Mouse (Mus musculus) layer of hippocampus, adult 11-12 months (tissue): ENCODE data around the gene Mllt3.

Experiments used
- DNase-seq: peaks from one replicate; pipeline ENCODE4 v3.0.0; 2022; ENCODE audit warnings: low spot score

Gene Mllt3

DNA sequence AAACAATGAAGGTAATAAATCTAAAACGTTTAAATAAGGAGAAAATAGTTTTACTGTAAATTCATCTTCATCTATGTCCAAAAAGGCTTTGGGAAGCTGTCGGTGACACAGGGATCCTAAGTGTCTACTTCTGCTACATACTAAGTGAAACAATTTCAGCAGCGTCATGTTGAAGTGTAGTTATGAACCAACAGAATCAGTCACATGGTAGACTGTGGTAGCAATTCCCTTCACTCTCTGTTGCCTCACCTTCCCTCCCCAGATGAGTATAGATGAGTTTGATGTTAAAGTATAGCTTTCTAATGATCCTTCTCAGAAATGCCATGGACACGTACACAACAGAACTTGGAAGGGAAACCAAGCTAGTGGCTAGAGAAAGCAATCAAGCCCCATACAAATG lies 79.9 kb downstream of the Mllt3 start:
- DNase-seq: no peak

DNA sequence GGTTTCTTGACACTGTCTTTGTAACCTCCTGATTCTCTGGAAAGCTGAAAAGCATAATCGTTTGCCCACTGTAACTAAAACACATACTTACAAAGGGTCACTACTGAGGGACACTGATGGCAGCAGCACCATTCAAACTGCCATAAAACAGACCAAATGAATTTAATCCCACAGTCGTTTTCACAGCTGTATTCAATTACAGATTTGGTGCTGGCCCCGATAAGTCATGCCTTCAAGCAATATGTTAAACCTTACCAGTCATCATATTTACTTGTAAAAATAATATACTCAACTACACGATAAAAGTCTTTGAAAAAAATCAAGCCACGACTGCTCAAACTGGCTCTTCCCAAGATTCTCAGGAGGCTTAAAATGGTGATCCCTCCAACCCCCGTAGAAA lies 83.7 kb downstream of the Mllt3 start:
- DNase-seq: no peak

DNA sequence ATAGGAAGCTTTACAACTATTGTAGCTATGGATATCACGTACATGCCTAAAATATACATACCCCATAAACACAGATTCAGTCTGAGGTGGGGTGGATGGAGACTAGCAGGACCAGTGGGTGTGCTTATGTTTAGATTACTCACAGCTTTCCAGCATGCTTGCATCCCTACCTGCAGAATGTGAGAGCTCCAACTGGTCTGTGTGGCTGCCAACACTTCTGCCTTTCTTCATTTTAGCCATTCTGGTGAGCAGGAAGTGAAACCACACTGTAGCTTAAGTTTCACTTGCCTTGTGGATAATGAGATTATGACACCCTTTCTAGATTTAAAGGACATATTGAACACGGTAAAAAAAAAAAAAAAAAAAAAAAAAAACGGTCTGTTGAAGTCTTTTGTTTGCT lies 88.8 kb downstream of the Mllt3 start:
- no peak for DNase-seq

GRCm38 (mm10) chr4:87942921-87943403 lies 90.2 kb downstream of the Mllt3 start:
- no peak for DNase-seq

GRCm38 (mm10) chr4:87939474-87940154 lies 93.5 kb downstream of the Mllt3 start:
- no peak for DNase-seq

DNA sequence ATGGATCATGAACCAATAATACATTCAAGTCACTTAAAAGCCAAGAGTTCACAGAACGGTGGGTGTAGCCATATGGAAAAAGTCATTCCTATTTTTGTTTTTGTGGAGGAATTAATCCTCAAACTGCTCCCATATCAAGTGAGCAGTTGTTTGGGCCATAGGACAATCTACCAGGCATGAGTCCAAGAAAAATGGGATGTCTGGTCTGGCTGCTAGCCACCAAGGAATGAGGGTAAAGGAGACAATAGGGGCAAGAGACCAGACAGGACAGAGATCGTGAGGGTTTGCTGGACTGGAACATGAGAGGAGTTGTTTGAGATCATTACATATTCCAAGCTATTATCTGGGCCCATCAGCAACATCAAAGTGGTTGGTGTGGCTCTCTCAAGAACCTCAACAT lies 96.8 kb downstream of the Mllt3 start:
- no peak for DNase-seq

DNA sequence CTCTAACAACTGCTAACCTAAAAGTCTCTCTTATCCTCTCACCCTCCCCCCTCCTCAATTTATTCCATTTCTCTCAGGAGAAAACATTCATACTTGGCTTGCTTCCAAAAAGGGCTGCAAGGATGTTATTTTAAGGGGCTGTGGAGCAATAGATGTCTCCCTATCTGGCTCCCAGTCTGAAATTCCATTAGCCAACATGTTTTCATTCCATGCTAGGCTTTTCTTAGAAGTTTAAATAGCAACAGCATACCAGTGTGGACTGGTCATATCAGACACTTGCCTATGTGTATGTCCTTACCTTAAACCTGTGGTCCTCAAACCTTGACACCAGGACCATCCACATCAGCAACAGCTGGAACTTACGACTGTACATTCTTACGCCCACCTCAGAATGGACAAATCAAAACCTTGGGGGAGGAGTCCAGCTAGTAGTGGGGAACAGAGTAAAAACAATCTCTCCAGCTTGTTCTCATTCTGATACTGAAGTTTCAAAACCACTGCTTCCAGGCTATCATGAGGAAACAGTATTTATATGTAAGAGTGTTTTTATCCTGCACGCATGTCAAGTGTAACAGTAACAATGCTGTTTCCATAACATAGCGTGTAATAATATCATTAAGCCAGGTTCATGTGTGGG lies 99.3 kb downstream of the Mllt3 start:
- DNase-seq: no peak

DNA sequence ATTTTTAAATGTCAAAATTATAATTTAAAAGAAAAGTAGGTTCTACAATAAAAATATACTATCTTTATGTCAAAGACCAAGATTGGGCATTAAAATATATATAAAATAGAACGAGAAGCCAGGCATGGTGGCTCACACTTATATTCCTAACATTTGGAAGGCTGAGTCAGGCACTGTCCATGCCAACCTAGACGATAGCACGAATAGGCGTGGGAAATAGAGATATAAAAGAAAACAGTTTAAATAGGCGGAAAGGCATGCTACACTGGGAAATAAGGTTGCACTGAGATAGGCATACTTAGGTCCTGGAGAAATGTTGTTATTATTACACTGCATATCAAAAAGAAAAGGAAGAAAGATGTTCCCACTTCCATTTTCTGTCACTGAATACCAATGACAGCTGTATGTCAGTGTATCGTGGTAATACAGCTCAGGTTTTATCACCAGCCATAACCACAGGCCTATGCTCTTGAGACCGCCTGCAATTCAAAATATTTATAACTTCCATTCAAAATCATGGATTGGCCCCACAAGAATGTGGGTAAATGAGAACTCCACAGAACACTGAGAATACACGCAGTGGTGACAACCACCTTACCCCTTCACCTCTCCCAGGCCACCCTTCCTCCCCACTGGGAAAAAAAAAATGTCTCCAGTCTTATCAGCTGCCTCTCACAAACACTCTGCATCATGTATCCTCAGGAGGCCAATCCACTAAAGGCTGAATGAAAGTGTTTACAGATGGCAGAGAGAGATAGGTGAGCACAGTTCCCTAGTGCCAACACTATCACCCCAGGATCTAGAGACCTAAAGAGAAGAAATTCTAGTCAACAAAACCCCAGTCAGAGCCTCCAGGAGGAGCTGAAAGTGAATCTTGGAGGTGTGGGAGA lies 102.6 kb downstream of the Mllt3 start:
- no peak for DNase-seq

DNA sequence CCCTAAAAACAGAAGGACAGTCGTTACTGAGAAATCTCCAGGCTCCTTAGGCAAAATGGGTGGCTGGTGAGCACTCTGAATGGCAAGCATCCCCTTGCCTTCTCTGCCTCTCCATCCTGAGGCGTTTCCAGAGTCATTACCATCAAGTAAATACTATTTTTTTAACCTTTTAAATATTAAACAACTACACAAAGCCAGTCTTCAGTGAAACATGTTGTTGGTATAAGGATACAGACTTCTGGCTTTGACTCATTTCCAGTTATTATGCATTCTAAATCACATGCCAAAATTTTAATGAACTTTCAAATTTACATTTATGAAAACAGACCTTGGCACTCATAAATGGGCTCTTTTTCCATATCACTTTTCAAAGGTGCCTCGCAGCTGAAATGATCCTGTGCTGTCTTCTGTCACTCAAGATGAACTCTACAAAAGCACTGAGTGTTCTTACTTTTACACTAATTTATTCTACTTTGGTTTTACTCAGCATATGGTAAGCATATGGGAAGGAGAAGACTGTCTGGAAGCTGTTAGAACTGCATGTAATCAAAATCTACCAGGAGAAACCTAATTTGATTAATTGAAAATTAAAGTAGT lies 104.5 kb downstream of the Mllt3 start:
- DNase-seq: no peak

- no peak for DNase-seq
These were observed 105.8 kb downstream of the Mllt3 start for GRCm38 (mm10) chr4:87927354-87927753.

DNA sequence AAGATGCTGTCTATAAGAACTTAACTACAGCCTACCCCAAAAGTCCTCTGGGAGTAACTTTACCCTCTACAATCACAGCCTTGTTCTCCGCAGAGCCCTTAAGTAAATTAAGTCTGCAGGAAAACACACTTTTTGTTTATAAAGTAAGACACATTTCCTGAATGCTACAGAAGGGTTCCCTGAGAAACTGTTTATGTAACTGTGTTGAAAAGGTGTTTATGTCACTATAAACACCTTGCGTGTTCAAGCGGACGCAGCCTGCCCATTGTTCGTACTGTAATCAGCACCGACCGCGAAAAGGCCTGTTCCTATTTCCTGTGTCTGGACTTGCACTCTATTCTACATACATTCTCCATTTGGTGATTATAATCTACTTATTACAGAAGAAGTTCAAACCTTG lies 112.5 kb downstream of the Mllt3 start:
- no peak for DNase-seq

- no peak for DNase-seq
These were observed 121.8 kb downstream of the Mllt3 start for GRCm38 (mm10) chr4:87911172-87911994.

GRCm38 (mm10) chr4:87905149-87905771 lies 127.9 kb downstream of the Mllt3 start:
- no peak for DNase-seq

DNA sequence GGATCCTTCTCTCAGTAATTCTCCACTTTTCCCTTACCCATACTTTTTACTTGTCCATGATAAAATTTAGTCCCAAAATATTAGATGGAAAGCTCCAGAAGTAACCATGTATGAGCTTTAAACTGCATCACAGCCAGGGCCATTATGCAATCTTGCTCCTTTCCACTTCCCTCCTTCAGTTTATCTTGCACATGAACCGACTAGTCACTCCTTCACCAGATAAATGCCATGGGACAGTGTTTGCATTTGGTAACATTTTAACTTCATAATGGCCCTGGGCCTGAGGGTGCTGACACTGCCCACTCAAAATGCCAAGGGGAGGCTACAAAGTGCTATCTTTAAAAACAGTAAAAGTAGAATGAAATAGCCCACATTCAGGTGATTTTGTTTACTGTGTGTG lies 128.4 kb downstream of the Mllt3 start:
- DNase-seq: no peak

DNA sequence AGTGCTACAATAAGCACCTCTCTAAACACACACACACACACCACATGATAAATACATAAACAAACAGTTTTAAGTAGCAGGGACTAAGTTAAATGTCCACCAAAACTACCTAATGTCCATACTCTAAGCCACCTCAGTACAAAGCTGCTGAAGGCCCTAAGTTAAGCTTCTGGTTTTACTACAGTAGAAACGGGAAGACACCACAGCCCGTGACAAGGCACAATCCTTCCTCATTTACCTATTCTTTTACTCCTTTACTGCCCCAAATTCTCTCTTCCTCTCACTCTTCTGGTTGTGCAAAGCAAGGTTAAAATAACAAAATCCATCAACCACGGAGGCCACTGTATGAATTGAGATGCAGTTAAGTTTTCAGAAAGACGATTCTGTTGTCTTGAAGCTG lies 130.6 kb downstream of the Mllt3 start:
- no peak for DNase-seq

- peak; percentile 28 for DNase-seq
These were observed 132.0 kb downstream of the Mllt3 start for GRCm38 (mm10) chr4:87901166-87901565.

DNA sequence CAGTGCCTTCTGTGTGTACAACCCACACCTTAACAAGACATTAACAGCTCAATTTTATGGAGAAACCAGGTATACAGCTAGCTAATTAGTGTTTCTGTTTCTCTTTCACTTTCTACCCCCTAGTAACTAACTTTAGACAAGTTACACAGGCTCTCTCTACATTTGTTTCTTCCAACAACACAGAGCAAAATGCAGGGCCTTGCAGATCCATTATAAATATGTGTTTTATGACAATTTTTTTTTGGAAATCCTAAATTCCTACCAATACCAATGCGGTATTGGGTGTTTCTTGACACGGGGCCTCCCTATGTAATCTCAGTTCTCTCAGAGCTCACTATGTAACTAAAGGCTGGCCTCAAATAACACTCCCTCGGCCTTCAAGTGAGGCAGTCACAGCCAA lies 139.7 kb downstream of the Mllt3 start:
- no peak for DNase-seq

- DNase-seq: no peak
These were observed 140.2 kb downstream of the Mllt3 start for GRCm38 (mm10) chr4:87893012-87893411.

DNA sequence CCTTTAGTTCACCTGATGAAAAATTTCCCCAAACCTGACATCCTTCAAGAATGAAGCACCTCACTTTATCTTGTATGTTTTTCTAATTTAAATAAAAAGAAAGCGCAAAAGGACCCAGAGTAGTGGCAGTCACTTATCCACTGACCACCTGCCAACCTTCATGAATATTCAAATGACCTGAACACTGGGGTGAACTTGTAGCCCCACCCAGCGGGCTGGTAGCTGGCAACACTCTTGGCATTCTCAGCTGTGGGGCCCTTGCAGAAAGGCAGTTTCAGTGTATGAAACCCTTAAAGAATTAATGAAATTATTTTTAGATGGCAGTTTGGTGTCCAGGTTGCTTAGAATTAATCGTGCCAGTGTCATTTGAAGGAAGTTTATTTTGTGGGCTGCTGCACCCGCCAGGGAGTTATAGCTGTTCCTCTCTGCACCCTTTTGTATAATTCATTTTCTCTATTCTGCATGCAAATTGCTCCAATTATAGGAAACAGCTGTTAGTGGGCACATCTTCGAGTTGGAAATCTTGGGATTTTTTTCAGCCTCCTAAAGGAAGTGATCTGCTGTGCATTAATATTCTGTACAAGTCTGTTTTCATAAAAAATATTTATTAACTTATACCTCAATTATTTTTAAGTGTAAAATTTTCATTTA lies 149.8 kb downstream of the Mllt3 start:
- DNase-seq: peak; percentile 28

DNA sequence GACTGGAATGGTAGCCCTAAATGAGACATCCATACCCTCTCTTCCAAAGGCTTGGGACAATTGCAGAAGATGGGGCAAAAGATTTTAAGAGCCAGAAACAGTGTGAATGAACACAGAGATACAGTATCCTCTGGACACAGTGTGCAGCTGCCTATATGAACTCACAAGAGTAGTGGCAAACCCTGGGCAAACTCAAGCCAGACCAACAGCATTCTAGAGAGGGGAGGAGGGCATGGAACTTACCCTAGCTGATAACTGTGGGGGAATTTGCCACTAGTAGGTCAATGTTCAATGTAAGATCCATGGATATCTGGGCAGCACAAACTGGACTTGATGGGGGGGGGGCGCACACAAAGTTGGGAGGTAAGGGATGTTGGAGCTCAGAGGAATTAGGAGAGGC lies 151.2 kb downstream of the Mllt3 start:
- no peak for DNase-seq

DNA sequence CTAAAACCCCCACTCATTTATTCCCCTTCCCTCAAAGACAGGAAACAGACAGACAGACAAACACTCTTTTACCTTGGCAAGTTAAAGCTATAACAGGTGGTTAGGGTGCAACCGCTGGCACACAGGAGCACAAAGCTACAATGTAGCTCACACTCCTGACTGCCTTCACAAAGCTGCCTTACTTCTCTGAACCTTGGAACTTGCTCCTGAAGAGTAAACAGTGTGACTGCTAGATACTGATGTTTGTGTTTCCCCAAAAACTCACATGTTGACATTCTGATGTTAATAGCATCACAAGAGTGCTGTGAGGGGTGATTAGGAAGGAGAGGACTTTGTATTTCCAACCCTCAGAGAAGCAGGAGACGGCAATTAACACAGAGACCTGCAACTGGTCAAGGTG lies 151.6 kb downstream of the Mllt3 start:
- no peak for DNase-seq
